Mouse (Mus musculus) heart, postnatal 0 days (tissue): ENCODE data around the gene Ripor3. TPM values are rescaled to one million over a fixed set of nuclear protein-coding genes. Genes with fewer than 3 reads are reported as not detected.

Source experiments
- ATAC-seq: fragments of 200-750 bp; cut with Nextera tagmentation; 2 replicates; pipeline ENCODE4 v1.8.0; 2017; ENCODE audit warnings: low read depth, moderate number of reproducible peaks, moderate library complexity; ENCODE audit not compliant: insufficient read depth
- DNase-seq: peaks from one replicate; pipeline ENCODE4 v3.0.0-alpha.2; 2016; ENCODE audit warnings: low spot score
- H3K27ac ChIP-seq: fragments of 300-500 bp; sonication (generic); 2 replicates; pipeline ENCODE4 v1.5.1; 2014; ENCODE audit warnings: low read depth, mild to moderate bottlenecking
- H3K27me3 ChIP-seq: fragments of 300-500 bp; sonication (generic); 2 replicates; pipeline ENCODE4 v1.6.1; 2014; ENCODE audit warnings: low read length, mixed read lengths; ENCODE audit not compliant: control insufficient read depth, insufficient read depth
- H3K36me3 ChIP-seq: fragments of 300-500 bp; sonication (generic); replicated peaks from 2 replicates; pipeline ENCODE4 v1.6.1; 2014; ENCODE audit warnings: low read length, mixed read lengths; ENCODE audit not compliant: control insufficient read depth, insufficient read depth
- H3K4me1 ChIP-seq: fragments of 300-500 bp; sonication (generic); 2 replicates; pipeline ENCODE4 v1.6.1; 2014; ENCODE audit warnings: antibody characterized with exemption; ENCODE audit not compliant: control insufficient read depth, insufficient read depth
- H3K4me2 ChIP-seq: fragments of 300-500 bp; sonication (generic); 2 replicates; pipeline ENCODE4 v1.6.1; 2014; ENCODE audit warnings: low read depth, mild to moderate bottlenecking, low read length, moderate library complexity
- H3K4me3 ChIP-seq: fragments of 300-500 bp; sonication (generic); 2 replicates; pipeline ENCODE4 v1.5.1; 2014; ENCODE audit warnings: low read depth, low read length
- H3K9ac ChIP-seq: fragments of 300-500 bp; sonication (generic); replicated peaks from 2 replicates; pipeline ENCODE4 v1.6.1; 2014; ENCODE audit warnings: low read depth, low read length, mixed read lengths
- H3K9me3 ChIP-seq: fragments of 300-500 bp; sonication (generic); replicated peaks from 2 replicates; pipeline ENCODE4 v1.6.1; 2016; ENCODE audit warnings: low read length; ENCODE audit not compliant: control insufficient read depth
- CTCF ChIP-seq: IDR thresholded peaks from 2 replicates; pipeline ENCODE4 v1.5.1; 2016; ENCODE audit warnings: antibody characterized with exemption, control low read depth, low read depth
- EP300 ChIP-seq: IDR thresholded peaks from 2 replicates; pipeline ENCODE4 v1.6.1; 2016; ENCODE audit warnings: antibody characterized with exemption, low read depth
- WGBS: fragments of 180-500 bp; shearing (Covaris S2); extraction: QIAGEN DNeasy Blood & Tissue Kit; methylation state at CpG from one replicate; pipeline ENCODE4 v1.1.7; 2014; 5-methylcytosine and 5-hydroxymethylcytosine counted together
- polyA plus RNA-seq: library from polyadenylated mRNA; unstranded; fragments of >200 nt; fragmentation: Nextera tagmentation; extraction: Ambion mirVana; gene quantifications from 2 replicates; pipeline ENCODE4 v1.2.1, GENCODE M21; 2015
- total RNA-seq: library from RNA; depleted of rRNA; stranded (reverse); fragments of >200 nt; gene quantifications from 2 replicates; pipeline ENCODE4 v1.2.3, GENCODE M21; 2014; ENCODE audit warnings: low replicate concordance

Ripor3 gene
- total and polyA plus RNA-seq, 2 experiments from 2014 or later, result 0.29 to 1.9 TPM

- Histone ChIP-seq H3K4me2 (no peak overlapping the region), H3K4me1 (no peaks in the 10 kb centered on the region), H3K9ac (no peak overlapping the region), H3K27ac (no peak overlapping the region), H3K36me3 (peaks cover 42% of the 10 kb centered on the region), H3K4me3 (no peak overlapping the region), H3K27me3 (no peaks in the 10 kb centered on the region), H3K9me3 (no peaks in the 10 kb centered on the region)
- DNase-seq (no peak), ATAC-seq (no peak)
- 78% methylated on average over 10 of the region's 10 CpGs for WGBS
- TF ChIP-seq CTCF (no peak), EP300 (no peak)
Observed at GRCm38 (mm10) chr2:167978271-167978670, 32.1 kb downstream of the Ripor3 start.

GRCm38 (mm10) chr2:167975746-167976145 lies 34.7 kb downstream of the Ripor3 start:
- Histone ChIP-seq H3K4me1 (peaks cover 15% of the 10 kb centered on the region), H3K27ac (no peak overlapping the region), H3K4me3 (no peak overlapping the region), H3K9me3 (no peaks in the 10 kb centered on the region), H3K36me3 (peaks cover 59% of the 10 kb centered on the region), H3K27me3 (no peaks in the 10 kb centered on the region), H3K4me2 (no peak overlapping the region), H3K9ac (no peak overlapping the region)
- no peak for ATAC-seq
- WGBS, result 75% methylated on average over 12 of the region's 12 CpGs
- no peak for DNase-seq
- TF ChIP-seq CTCF (no peak), EP300 (no peak)

- 0% methylated on average over 1 of the region's 1 CpGs for WGBS
- Histone ChIP-seq H3K27me3 (no peaks in the 10 kb centered on the region), H3K36me3 (peaks cover 73% of the 10 kb centered on the region), H3K27ac (no peak overlapping the region), H3K9me3 (no peaks in the 10 kb centered on the region), H3K4me1 (peaks cover 15% of the 10 kb centered on the region), H3K4me2 (no peak overlapping the region), H3K4me3 (no peak overlapping the region), H3K9ac (no peak overlapping the region)
- no peak for TF ChIP-seq EP300
- no peak for TF ChIP-seq CTCF
- DNase-seq, result no peak
- no peak for ATAC-seq
Observed at GRCm38 (mm10) chr2:167972809-167973208, 37.6 kb downstream of the Ripor3 start.

- H3K9me3 ChIP-seq, result no peaks in the 10 kb centered on the region
- H3K4me1 ChIP-seq, result peaks cover 15% of the 10 kb centered on the region
- no peak for DNase-seq
- H3K36me3 ChIP-seq, result peaks cover 73% of the 10 kb centered on the region
- TF ChIP-seq CTCF, result no peak
- TF ChIP-seq EP300, result no peak
- 44% methylated on average over 5 of the region's 5 CpGs for WGBS
- no peak for ATAC-seq
- H3K9ac ChIP-seq, result no peak overlapping the region
- no peak overlapping the region for H3K27ac ChIP-seq
- H3K4me2 ChIP-seq, result no peak overlapping the region
- no peaks in the 10 kb centered on the region for H3K27me3 ChIP-seq
- H3K4me3 ChIP-seq, result no peak overlapping the region
Observed at GRCm38 (mm10) chr2:167972146-167972545, 38.3 kb downstream of the Ripor3 start.

GRCm38 (mm10) chr2:167969851-167970541 lies 40.4 kb downstream of the Ripor3 start:
- no peak overlapping the region for H3K9ac ChIP-seq
- H3K4me3 ChIP-seq, result no peak overlapping the region
- ATAC-seq (no peak), DNase-seq (no peak)
- no peak for TF ChIP-seq EP300
- no peak for TF ChIP-seq CTCF
- peaks cover 15% of the 10 kb centered on the region for H3K4me1 ChIP-seq
- no peak overlapping the region for H3K27ac ChIP-seq
- 88% methylated on average over 10 of the region's 10 CpGs for WGBS
- H3K27me3 ChIP-seq, result no peaks in the 10 kb centered on the region
- no peak overlapping the region for H3K4me2 ChIP-seq
- no peaks in the 10 kb centered on the region for H3K9me3 ChIP-seq
- H3K36me3 ChIP-seq, result peaks cover 74% of the 10 kb centered on the region

GRCm38 (mm10) chr2:167968504-167968903 lies 41.9 kb downstream of the Ripor3 start:
- no peak overlapping the region for H3K4me2 ChIP-seq
- H3K27me3 ChIP-seq, result no peaks in the 10 kb centered on the region
- ATAC-seq, result no peak
- no peaks in the 10 kb centered on the region for H3K9me3 ChIP-seq
- H3K36me3 ChIP-seq, result peaks cover 63% of the 10 kb centered on the region
- no peak overlapping the region for H3K9ac ChIP-seq
- DNase-seq, result no peak
- peaks cover 27% of the 10 kb centered on the region for H3K4me1 ChIP-seq
- 87% methylated on average over 7 of the region's 7 CpGs for WGBS
- no peak overlapping the region for H3K4me3 ChIP-seq
- no peak overlapping the region for H3K27ac ChIP-seq
- TF ChIP-seq EP300, result no peak
- TF ChIP-seq CTCF, result no peak
